Mouse (Mus musculus): ENCODE measurements around the gene Tmem126b. TPM values are rescaled to one million over a fixed set of nuclear protein-coding genes. Genes with fewer than 3 reads are reported as not detected.

The Tmem126b gene
- polyA plus RNA-seq, 1 experiment from 2014 or later: 49.0 TPM

GRCm38 (mm10) chr7:90456149-90456844 is 19.5 kb downstream of the Tmem126b start:
- peak; percentile 13; the same call in 1 of the 2 replicates for ATAC-seq (ENCODE audit: low FRiP score)

GRCm38 (mm10) chr7:90444206-90444605 is 31.6 kb downstream of the Tmem126b start:
- Histone ChIP-seq H3K4me2 (peak overlapping the region; percentile 81), H3K27me3 (replicated peaks) (no peaks in the 10 kb centered on the region), H3K9me3 (replicated peaks) (no peaks in the 10 kb centered on the region), H3K4me1 (peaks cover 12% of the 10 kb centered on the region), H3K9ac (replicated peaks) (peak overlapping the region; percentile 92), H3K27ac (replicated peaks) (peak overlapping the region; percentile 98), H3K36me3 (peaks cover 2% of the 10 kb centered on the region; the same call in 1 of the 2 replicates), H3K4me3 (replicated peaks) (peak overlapping the region; percentile 80)
- under 1% methylated on average over 6 of the region's 6 CpGs for WGBS
- no peak for ATAC-seq (ENCODE audit: low FRiP score)

More at GRCm38 (mm10) chr7:90456149-90456844, 19.5 kb downstream of the Tmem126b start:
- Histone ChIP-seq H3K4me2 (peak overlapping the region; percentile 65), H3K4me3 (replicated peaks) (peak overlapping the region; percentile 73), H3K9me3 (replicated peaks) (no peaks in the 10 kb centered on the region), H3K4me1 (peaks cover 18% of the 10 kb centered on the region), H3K27me3 (replicated peaks) (no peaks in the 10 kb centered on the region), H3K27ac (replicated peaks) (peak overlapping the region; percentile 94; the same call in 1 of the 2 replicates), H3K36me3 (peaks cover 17% of the 10 kb centered on the region), H3K9ac (replicated peaks) (peak overlapping the region; percentile 75)
- WGBS: 31% methylated on average over 7 of the region's 7 CpGs

GRCm38 (mm10) chr7:90443101-90444091 is 32.4 kb downstream of the Tmem126b start:
- H3K4me1 ChIP-seq: peaks cover 10% of the 10 kb centered on the region
- under 1% methylated on average over 123 of the region's 123 CpGs for WGBS
- peak overlapping the region; percentile 80 for H3K4me3 ChIP-seq (replicated peaks)
- no peaks in the 10 kb centered on the region for H3K36me3 ChIP-seq
- ATAC-seq (ENCODE audit: low FRiP score): peak; percentile 84
- H3K27me3 ChIP-seq (replicated peaks): no peaks in the 10 kb centered on the region
- H3K27ac ChIP-seq (replicated peaks): peak overlapping the region; percentile 98
- peak overlapping the region; percentile 81 for H3K4me2 ChIP-seq
- peak overlapping the region; percentile 92 for H3K9ac ChIP-seq (replicated peaks)
- H3K9me3 ChIP-seq (replicated peaks): no peaks in the 10 kb centered on the region

- H3K36me3 ChIP-seq: no peaks in the 10 kb centered on the region
- under 1% methylated on average over 49 of the region's 54 CpGs for WGBS
- peak; percentile 97 for ATAC-seq (ENCODE audit: low FRiP score)
- H3K27me3 ChIP-seq (replicated peaks): no peaks in the 10 kb centered on the region
- peak within 1 kb of the TSS; percentile 81 for H3K4me2 ChIP-seq
- H3K27ac ChIP-seq (replicated peaks): peak within 1 kb of the TSS; percentile 98
- H3K9ac ChIP-seq (replicated peaks): peak within 1 kb of the TSS; percentile 92
- peak within 1 kb of the TSS; percentile 80 for H3K4me3 ChIP-seq (replicated peaks)
- no peaks in the 10 kb centered on the region for H3K9me3 ChIP-seq (replicated peaks)
- H3K4me1 ChIP-seq: peaks cover 10% of the 10 kb centered on the region
Observed at GRCm38 (mm10) chr7:90442518-90443080, 33.2 kb downstream of the Tmem126b start, which contains the start of gene Crebzf. Gene Crebzf (plus strand): TSS chr7:90442729.

- peak; percentile 9; the same call in 1 of the 2 replicates for ATAC-seq (ENCODE audit: low FRiP score)
- Histone ChIP-seq H3K4me2 (peak overlapping the region; percentile 60), H3K27ac (replicated peaks) (peak overlapping the region; percentile 98), H3K36me3 (no peaks in the 10 kb centered on the region), H3K9ac (replicated peaks) (peak overlapping the region; percentile 92), H3K4me3 (replicated peaks) (peak overlapping the region; percentile 80), H3K4me1 (peaks cover 10% of the 10 kb centered on the region), H3K27me3 (replicated peaks) (no peaks in the 10 kb centered on the region), H3K9me3 (replicated peaks) (no peaks in the 10 kb centered on the region)
- 8% methylated on average over 4 of the region's 4 CpGs for WGBS
Observed at GRCm38 (mm10) chr7:90442070-90442469, 33.7 kb downstream of the Tmem126b start.

GRCm38 (mm10) chr7:90440044-90440443 is 35.8 kb downstream of the Tmem126b start:
- Histone ChIP-seq H3K4me1 (peaks cover 4% of the 10 kb centered on the region; the same call in 1 of the 2 replicates), H3K4me2 (no peak overlapping the region), H3K27me3 (replicated peaks) (no peaks in the 10 kb centered on the region), H3K36me3 (no peaks in the 10 kb centered on the region), H3K4me3 (replicated peaks) (no peak overlapping the region), H3K27ac (replicated peaks) (no peak overlapping the region), H3K9ac (replicated peaks) (no peak overlapping the region), H3K9me3 (replicated peaks) (no peaks in the 10 kb centered on the region)
- ATAC-seq (ENCODE audit: low FRiP score): no peak
- WGBS: 95% methylated on average over 4 of the region's 4 CpGs

GRCm38 (mm10) chr7:90432221-90432620 is 43.6 kb downstream of the Tmem126b start:
- ATAC-seq (ENCODE audit: low FRiP score): no peak

GRCm38 (mm10) chr7:90427006-90427405 is 48.8 kb downstream of the Tmem126b start:
- no peak for ATAC-seq (ENCODE audit: low FRiP score)
- 71% methylated on average over 9 of the region's 9 CpGs for WGBS

More at GRCm38 (mm10) chr7:90432221-90432620, 43.6 kb downstream of the Tmem126b start:
- H3K4me1 ChIP-seq: peaks cover 2% of the 10 kb centered on the region
- H3K4me3 ChIP-seq (replicated peaks): no peak overlapping the region
- H3K9me3 ChIP-seq (replicated peaks): no peaks in the 10 kb centered on the region
- no peaks in the 10 kb centered on the region for H3K36me3 ChIP-seq
- no peak overlapping the region for H3K27ac ChIP-seq (replicated peaks)
- H3K9ac ChIP-seq (replicated peaks): no peak overlapping the region
- H3K27me3 ChIP-seq (replicated peaks): no peaks in the 10 kb centered on the region
- H3K4me2 ChIP-seq: no peak overlapping the region

GRCm38 (mm10) chr7:90426020-90427001 is 49.5 kb downstream of the Tmem126b start, which contains the start of gene Ccdc89:
Gene Ccdc89 (plus strand): TSS chr7:90426577.
- no peaks in the 10 kb centered on the region for H3K27me3 ChIP-seq (replicated peaks)
- H3K4me3 ChIP-seq (replicated peaks): peak within 1 kb of the TSS; percentile 47
- no peaks in the 10 kb centered on the region for H3K36me3 ChIP-seq
- peak within 1 kb of the TSS; percentile 81 for H3K4me2 ChIP-seq
- H3K9ac ChIP-seq (replicated peaks): peak within 1 kb of the TSS; percentile 47
- no peaks in the 10 kb centered on the region for H3K9me3 ChIP-seq (replicated peaks)
- H3K4me1 ChIP-seq: peaks cover 11% of the 10 kb centered on the region
- peak; percentile 100 for ATAC-seq (ENCODE audit: low FRiP score)
- H3K27ac ChIP-seq (replicated peaks): peak within 1 kb of the TSS; percentile 58
- 20% methylated on average over 29 of the region's 29 CpGs for WGBS

More at GRCm38 (mm10) chr7:90427006-90427405, 48.8 kb downstream of the Tmem126b start:
- peak overlapping the region; percentile 47 for H3K9ac ChIP-seq (replicated peaks)
- peak overlapping the region; percentile 47 for H3K4me3 ChIP-seq (replicated peaks)
- no peaks in the 10 kb centered on the region for H3K36me3 ChIP-seq
- H3K27me3 ChIP-seq (replicated peaks): no peaks in the 10 kb centered on the region
- H3K27ac ChIP-seq (replicated peaks): peak overlapping the region; percentile 54
- H3K4me1 ChIP-seq: peaks cover 11% of the 10 kb centered on the region
- peak overlapping the region; percentile 81 for H3K4me2 ChIP-seq
- H3K9me3 ChIP-seq (replicated peaks): no peaks in the 10 kb centered on the region

Measured in neural tube, embryonic 15.5 days (tissue).